Mouse (Mus musculus) lung, postnatal 0 days (tissue): ENCODE measurements at regions not wholly inside any gene's neighbourhood (a gene's known extent, or its start where the extent isn't known, plus 50 kb on each side); places are given as distances from the start of the nearest gene placed in this dataset.

Experiments used
- ATAC-seq: fragments of 200-750 bp; cut with Nextera tagmentation; 2 replicates; pipeline ENCODE4 v1.8.0; 2017; ENCODE audit warnings: moderate library complexity
- DNase-seq: peaks from one replicate; pipeline ENCODE4 v3.0.0-alpha.2; 2016; ENCODE audit warnings: low spot score
- H3K27ac ChIP-seq: fragments of 300-500 bp; sonication (generic); 2 replicates; pipeline ENCODE4 v1.5.1; 2014; ENCODE audit warnings: antibody characterized with exemption, mild to moderate bottlenecking, low read length, mixed read lengths
- H3K27me3 ChIP-seq: fragments of 300-500 bp; sonication (generic); replicated peaks from 2 replicates; pipeline ENCODE4 v1.6.1; 2014; ENCODE audit warnings: low read length, mixed read lengths; ENCODE audit not compliant: insufficient read depth
- H3K36me3 ChIP-seq: fragments of 300-500 bp; sonication (generic); 2 replicates; pipeline ENCODE4 v1.6.1; 2014; ENCODE audit warnings: low read length, mixed read lengths; ENCODE audit not compliant: insufficient read depth
- H3K4me1 ChIP-seq: fragments of 300-500 bp; sonication (generic); 2 replicates; pipeline ENCODE4 v1.6.1; 2014; ENCODE audit warnings: antibody characterized with exemption, low read depth, low read length, mixed read lengths; ENCODE audit not compliant: insufficient read depth
- H3K4me2 ChIP-seq: fragments of 300-500 bp; sonication (generic); replicated peaks from 2 replicates; pipeline ENCODE4 v1.6.1; 2014; ENCODE audit warnings: low read depth, mild to moderate bottlenecking, low read length, moderate library complexity, mixed read lengths
- H3K4me3 ChIP-seq: fragments of 300-500 bp; sonication (generic); 2 replicates; pipeline ENCODE4 v1.5.1; 2014; ENCODE audit warnings: low read depth, low read length
- H3K9ac ChIP-seq: fragments of 300-500 bp; sonication (generic); replicated peaks from 2 replicates; pipeline ENCODE4 v1.6.1; 2014; ENCODE audit warnings: low read depth, mild to moderate bottlenecking
- H3K9me3 ChIP-seq: fragments of 300-500 bp; sonication (generic); 2 replicates; pipeline ENCODE4 v1.6.1; 2016; ENCODE audit warnings: low read length, mixed read lengths
- CTCF ChIP-seq: IDR thresholded peaks from 2 replicates; pipeline ENCODE4 v1.5.1; 2016; ENCODE audit warnings: antibody characterized with exemption, mild to moderate bottlenecking
- EP300 ChIP-seq: IDR thresholded peaks from 2 replicates; pipeline ENCODE4 v1.6.1; 2016; ENCODE audit warnings: antibody characterized with exemption, mild to moderate bottlenecking, control low read depth
- WGBS: fragments of 180-500 bp; shearing (Covaris S2); extraction: QIAGEN DNeasy Blood & Tissue Kit; methylation state at CpG from one replicate; pipeline ENCODE4 v1.1.7; 2014; 5-methylcytosine and 5-hydroxymethylcytosine counted together

DNA sequence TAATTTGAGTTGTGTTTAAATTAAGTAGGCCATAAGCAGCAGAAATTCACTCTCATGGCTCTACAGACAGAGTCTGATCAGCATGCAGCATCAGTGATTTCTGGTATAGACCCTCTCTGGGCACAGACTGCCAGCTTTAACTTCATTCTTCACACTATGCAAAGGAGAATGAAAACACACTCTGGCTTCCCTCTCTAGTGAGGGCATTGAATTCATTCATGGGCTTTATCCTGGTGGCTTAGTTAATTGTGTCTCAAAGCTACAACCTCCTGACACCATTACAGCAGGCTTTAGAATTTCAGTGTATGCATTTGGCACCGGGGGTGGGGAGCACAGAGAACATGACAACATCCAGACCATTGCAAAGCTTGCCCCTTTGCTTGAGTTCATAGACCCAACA is 169.1 kb downstream of the Fbxo8 start:
- no peaks in the 10 kb centered on the region for H3K9me3 ChIP-seq
- H3K4me2 ChIP-seq, result no peak overlapping the region
- DNase-seq (no peak), ATAC-seq (no peak)
- H3K4me3 ChIP-seq, result no peak overlapping the region
- WGBS, result 85% methylated on average over 1 of the region's 1 CpGs
- H3K27ac ChIP-seq, result no peak overlapping the region
- no peaks in the 10 kb centered on the region for H3K4me1 ChIP-seq
- H3K36me3 ChIP-seq, result no peaks in the 10 kb centered on the region
- H3K9ac ChIP-seq, result no peak overlapping the region
- TF ChIP-seq EP300 (no peak), CTCF (no peak)
- H3K27me3 ChIP-seq, result no peaks in the 10 kb centered on the region

DNA sequence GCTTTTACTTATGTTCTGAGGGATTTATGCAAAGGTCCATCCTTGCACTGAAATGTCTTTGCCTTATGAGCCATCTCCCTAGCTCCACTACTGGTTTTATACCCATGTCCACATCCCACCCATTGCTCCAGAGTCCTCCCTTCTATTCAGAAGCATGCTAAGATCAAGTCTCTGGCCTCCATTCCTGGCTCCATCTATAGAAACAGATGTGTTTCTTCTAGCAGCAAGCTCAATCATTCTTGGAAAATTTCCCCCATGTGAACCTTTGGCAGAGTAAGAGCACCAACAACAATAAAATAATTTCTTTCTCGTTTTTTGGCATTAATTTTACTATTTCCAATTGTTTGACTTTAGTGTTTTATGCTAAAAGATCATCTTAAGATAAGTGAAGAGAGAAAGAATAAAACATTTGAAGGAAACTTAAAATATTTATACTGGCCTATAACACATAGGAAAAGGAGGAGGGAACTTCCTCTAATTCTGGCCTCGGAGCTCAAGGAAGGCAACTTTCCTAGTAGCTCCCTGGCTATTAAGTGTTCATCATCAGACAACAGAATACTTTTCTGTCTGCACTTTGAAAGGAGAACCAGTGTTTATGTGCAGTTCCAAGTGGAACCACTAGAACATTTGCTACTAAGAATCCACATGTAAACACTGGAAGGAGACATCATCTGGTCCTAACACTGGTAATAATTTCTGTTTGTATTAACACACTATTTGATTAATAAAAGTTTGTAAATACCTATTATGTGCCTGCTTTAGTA is 171.8 kb downstream of the Fbxo8 start:
- H3K27me3 ChIP-seq, result no peaks in the 10 kb centered on the region
- 26% methylated on average over 2 of the region's 2 CpGs for WGBS
- no peaks in the 10 kb centered on the region for H3K9me3 ChIP-seq
- H3K27ac ChIP-seq, result no peak overlapping the region
- no peaks in the 10 kb centered on the region for H3K4me1 ChIP-seq
- no peak overlapping the region for H3K9ac ChIP-seq
- no peaks in the 10 kb centered on the region for H3K36me3 ChIP-seq
- no peak overlapping the region for H3K4me3 ChIP-seq
- TF ChIP-seq CTCF (peak; percentile 37), EP300 (no peak)
- ATAC-seq (peak; percentile 16; the same call in 1 of the 2 replicates), DNase-seq (peak; percentile 47)
- H3K4me2 ChIP-seq, result no peak overlapping the region

DNA sequence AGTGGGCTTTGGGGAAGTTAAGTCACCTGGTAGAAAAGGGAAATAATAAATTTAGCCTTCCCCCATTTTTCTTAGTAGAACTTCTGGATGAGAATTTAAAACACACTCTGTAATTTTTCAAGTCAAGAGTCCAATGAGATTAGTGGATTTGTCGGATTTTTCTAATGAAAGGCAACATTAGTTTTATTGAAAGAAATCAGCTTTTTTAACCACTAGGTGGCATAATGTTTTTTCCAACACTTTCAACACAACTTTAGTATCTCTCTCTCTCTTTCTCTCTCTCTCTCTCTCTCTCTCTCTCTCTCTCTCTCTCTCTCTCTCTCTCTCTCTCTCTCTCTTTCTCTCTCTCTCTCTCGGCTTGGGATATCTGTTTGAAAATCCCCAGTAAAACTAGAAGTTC is 173.7 kb downstream of the Fbxo8 start:
- no peak overlapping the region for H3K9ac ChIP-seq
- H3K27ac ChIP-seq, result no peak overlapping the region
- H3K27me3 ChIP-seq, result no peaks in the 10 kb centered on the region
- H3K36me3 ChIP-seq, result no peaks in the 10 kb centered on the region
- no peaks in the 10 kb centered on the region for H3K4me1 ChIP-seq
- WGBS, result 76% methylated on average over 2 of the region's 2 CpGs
- no peak overlapping the region for H3K4me3 ChIP-seq
- ATAC-seq (no peak), DNase-seq (no peak)
- no peaks in the 10 kb centered on the region for H3K9me3 ChIP-seq
- no peak overlapping the region for H3K4me2 ChIP-seq
- TF ChIP-seq EP300 (no peak), CTCF (no peak)

DNA sequence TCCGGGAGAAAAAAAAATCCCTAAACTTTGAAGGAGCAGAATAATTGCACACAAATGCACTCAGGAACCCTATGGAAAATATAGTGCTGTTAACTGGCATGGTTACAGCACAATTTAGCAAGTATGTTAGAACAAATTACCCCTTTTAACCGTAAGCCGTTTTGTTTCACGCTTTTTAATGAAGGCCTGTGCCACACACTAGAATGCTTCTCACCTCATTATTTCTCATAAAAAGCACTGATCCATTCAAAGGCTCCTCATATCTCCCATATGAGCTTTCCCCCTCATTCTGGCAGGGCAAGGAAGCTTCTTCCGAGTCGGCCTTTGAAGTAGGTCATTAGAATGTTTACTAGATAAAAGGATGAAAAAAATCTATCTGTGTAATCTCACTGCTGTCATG is 182.4 kb downstream of the Fbxo8 start:
- no peaks in the 10 kb centered on the region for H3K36me3 ChIP-seq
- no peaks in the 10 kb centered on the region for H3K4me1 ChIP-seq
- no peak overlapping the region for H3K4me3 ChIP-seq
- H3K9me3 ChIP-seq, result no peaks in the 10 kb centered on the region
- H3K9ac ChIP-seq, result no peak overlapping the region
- DNase-seq, result no peak
- no peak for ATAC-seq
- WGBS, result 49% methylated on average over 6 of the region's 6 CpGs
- H3K4me2 ChIP-seq, result no peak overlapping the region
- no peaks in the 10 kb centered on the region for H3K27me3 ChIP-seq
- TF ChIP-seq CTCF (no peak), EP300 (no peak)
- no peak overlapping the region for H3K27ac ChIP-seq

DNA sequence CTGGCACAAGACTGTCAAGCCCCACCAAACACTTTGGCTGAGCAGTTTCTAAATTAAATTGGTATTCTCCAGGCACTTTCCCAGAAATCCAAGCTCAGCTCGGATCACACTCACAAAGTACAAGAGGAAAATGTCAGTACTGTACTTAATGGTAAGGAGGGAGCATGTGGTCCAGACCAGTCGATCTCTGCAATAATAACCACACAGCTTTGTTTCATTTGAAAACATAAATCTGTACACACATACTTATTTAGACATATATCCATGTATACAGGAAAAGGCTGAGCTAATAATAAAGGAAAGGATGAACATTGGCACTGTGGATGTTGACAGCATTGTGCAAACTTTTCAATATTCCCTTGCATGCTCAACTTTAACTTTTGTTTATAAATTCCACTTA is 184.1 kb downstream of the Fbxo8 start:
- H3K4me2 ChIP-seq, result no peak overlapping the region
- H3K36me3 ChIP-seq, result no peaks in the 10 kb centered on the region
- no peak overlapping the region for H3K4me3 ChIP-seq
- ATAC-seq (no peak), DNase-seq (no peak)
- no peaks in the 10 kb centered on the region for H3K27me3 ChIP-seq
- H3K4me1 ChIP-seq, result no peaks in the 10 kb centered on the region
- no peak overlapping the region for H3K27ac ChIP-seq
- 42% methylated on average over 2 of the region's 2 CpGs for WGBS
- H3K9me3 ChIP-seq, result no peaks in the 10 kb centered on the region
- H3K9ac ChIP-seq, result no peak overlapping the region
- TF ChIP-seq EP300, result no peak
- no peak for TF ChIP-seq CTCF

DNA sequence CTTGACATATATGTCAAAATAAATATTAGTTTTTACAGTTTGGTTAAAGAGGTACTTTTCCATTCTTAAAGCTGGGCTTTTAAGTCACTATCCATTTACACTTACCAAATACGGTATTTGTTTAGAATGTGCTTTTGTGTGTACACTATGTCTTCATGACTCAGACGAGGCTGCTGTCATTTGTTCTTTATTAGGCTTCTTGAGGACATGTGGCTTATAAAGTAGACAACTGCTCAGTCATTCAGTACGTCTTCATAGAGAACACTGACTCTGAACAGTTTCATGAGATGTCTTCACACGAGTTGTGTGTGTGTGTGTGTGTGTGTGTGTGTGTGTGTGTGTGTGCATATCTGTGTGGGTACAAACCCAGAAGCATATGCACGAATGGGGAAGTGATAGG is 216.1 kb downstream of the Fbxo8 start:
- Histone ChIP-seq H3K4me3 (no peak overlapping the region), H3K4me2 (no peak overlapping the region), H3K9ac (no peak overlapping the region), H3K27me3 (no peaks in the 10 kb centered on the region), H3K9me3 (no peaks in the 10 kb centered on the region), H3K36me3 (no peaks in the 10 kb centered on the region), H3K27ac (no peak overlapping the region), H3K4me1 (no peaks in the 10 kb centered on the region)
- WGBS, result 43% methylated on average over 5 of the region's 5 CpGs
- TF ChIP-seq EP300 (no peak), CTCF (no peak)
- ATAC-seq (peak; percentile 49; the same call in 1 of the 2 replicates), DNase-seq (peak; percentile 15)

DNA sequence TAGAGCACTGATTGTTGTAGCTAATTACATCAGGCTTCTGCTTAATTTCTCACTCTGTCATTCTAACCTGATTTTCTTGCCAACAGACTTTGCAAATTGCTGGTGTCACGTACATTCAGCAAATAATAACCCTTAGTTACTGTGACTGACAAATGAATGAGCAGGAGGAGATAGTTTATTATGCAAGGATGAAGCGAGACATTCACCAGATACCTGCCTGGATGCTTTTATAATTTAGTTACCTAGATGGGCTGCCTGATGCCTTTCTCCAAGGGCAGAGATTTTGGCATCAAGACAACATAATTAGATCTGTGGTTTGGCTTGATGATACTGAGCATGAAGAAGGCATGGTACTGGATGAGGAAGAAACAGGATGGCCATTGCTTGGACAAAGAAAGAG is 233.6 kb downstream of the Fbxo8 start:
- DNase-seq (no peak), ATAC-seq (no peak)
- H3K27ac ChIP-seq, result no peak overlapping the region
- no peaks in the 10 kb centered on the region for H3K9me3 ChIP-seq
- H3K4me3 ChIP-seq, result no peak overlapping the region
- H3K36me3 ChIP-seq, result no peaks in the 10 kb centered on the region
- H3K27me3 ChIP-seq, result no peaks in the 10 kb centered on the region
- no peak overlapping the region for H3K9ac ChIP-seq
- no peak overlapping the region for H3K4me2 ChIP-seq
- no peaks in the 10 kb centered on the region for H3K4me1 ChIP-seq
- WGBS, result 46% methylated on average over 2 of the region's 2 CpGs
- TF ChIP-seq EP300, result no peak
